In the genomic region with DNA sequence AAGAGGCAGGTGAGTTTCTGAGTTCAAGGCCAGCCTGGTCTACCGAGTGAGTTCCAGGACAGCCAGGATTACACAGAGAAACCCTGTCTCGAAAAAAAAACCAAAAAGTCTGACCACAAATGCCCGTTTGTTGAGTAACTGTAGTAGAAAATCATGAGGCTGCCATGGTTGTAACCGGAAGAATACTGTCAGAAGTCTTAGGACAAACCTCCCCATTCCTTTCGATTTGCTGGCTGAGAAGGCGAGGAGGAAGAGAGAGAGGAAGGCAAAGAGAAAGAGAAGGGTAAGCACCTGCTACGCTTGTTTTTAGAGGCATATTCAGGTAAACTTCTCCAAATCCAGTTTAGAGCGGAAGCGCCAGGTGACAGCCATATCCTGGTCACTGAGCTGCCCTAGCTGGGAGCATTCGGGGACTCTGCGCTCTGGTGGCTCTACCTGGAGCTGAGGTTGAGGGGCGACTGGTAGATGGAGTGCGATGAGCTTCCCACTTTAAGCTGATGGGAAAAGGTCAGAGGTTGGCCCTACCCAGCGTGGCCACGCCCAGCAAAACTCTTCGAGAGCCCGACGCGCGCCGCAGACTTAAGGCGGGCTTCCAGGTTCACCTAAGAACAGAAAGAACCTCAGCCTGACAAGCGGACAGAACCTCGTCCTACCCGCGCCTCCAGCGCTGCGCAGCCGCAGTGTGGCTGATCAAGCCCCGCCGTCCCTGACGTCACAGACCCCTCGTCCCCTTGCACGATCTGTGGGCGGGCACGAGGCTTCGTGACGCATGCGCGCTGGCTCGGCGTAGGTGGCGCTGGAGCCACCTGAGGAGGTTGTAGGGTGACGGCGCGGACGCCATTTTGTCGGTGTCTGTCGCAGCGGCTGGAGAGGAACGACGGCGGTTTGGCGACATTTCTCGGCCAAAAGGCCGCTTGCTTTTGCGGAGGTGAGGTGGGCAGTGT, we compare ENCODE assay signal across 2 mouse cellular contexts.
TF ChIP-seq lines count a peak whose summit lies in the region.

Gene BC049762, minus strand, starts transcription at position 705 of the 944 bp plus-strand sequence.

TF ChIP-seq in C2C12, 6 proteins besides CTCF, POLR2A, EP300 and RAD21 (continued from another document):
- TF ChIP-seq MYOG (IDR thresholded peaks at IDR 0.05; ENCODE audit: control insufficient read depth, extremely low read depth, insufficient read length) (no peak), USF1 (IDR thresholded peaks at IDR 0.05; ENCODE audit: low read depth) (peak; percentile 15)

TF ChIP-seq in myocyte, 11 proteins besides CTCF, POLR2A, EP300 and RAD21 (continued from another document):
- TF ChIP-seq SRF (IDR thresholded peaks at IDR 0.05; ENCODE audit: control insufficient read depth, insufficient read length, low read depth) (no peak), MYOD1 (IDR thresholded peaks at IDR 0.05; ENCODE audit: control insufficient read depth in 1 of 3, insufficient read length in 2 of 3, low read depth in 2 of 3) (no peak), TCF12 (IDR thresholded peaks at IDR 0.05; ENCODE audit: insufficient read depth, poor library complexity, severe bottlenecking) (no peak), TCF3 (IDR thresholded peaks at IDR 0.05; ENCODE audit: insufficient read length, low read depth) (peak; percentile 1)
